In the genomic region with DNA sequence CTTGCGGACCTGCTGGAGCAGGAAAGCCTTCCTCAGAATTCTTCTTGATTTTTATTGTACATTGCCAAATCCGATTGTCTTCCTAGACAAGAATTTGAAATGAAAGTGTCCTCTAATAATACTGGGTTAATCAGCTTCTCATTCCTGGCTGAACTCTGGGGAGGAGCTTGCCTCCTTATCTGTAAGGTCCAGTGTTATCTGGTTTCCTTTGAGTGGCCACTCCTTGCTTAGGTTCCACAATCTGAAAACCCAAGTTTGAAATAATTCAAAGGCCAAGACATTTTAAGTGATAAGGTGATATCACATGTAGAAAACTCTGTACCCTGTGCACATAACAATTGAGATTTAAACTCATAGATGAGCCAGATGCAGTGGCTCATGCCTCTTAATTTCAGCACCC, we compare ENCODE assay signal across 19 mouse cellular contexts.
"Had no signal": no experiment of that assay in that cellular context is flagged by ENCODE, and none has a peak within 500 bp of the region (broad histone marks: within the 10 kb centered on the region; RNA-seq: fewer than 3 reads in every experiment).

No protein-coding gene starts in this region.

- ATAC-seq: midbrain, embryonic 16.5 days had no signal

- H3K9me3 ChIP-seq: midbrain, embryonic 10.5 days; midbrain, embryonic 12.5 days; neural tube, embryonic 13.5 days; neural tube, embryonic 15.5 days had no signal

- H3K4me2 ChIP-seq: lung, embryonic 14.5 days; midbrain, embryonic 12.5 days; neural tube, embryonic 13.5 days; neural tube, embryonic 15.5 days had no signal

- DNase-seq: lung, adult 18-20 months; lung, embryonic 14.5 days; lung, postnatal 14 days; lung, postnatal 4 days; midbrain, embryonic 14.5 days; retina, postnatal 1 day; right cerebral cortex, adult 18-20 months; right cerebral cortex, postnatal 25 days; right cerebral cortex, postnatal 4 days; spleen, adult 18-20 months; thymus, adult 18-20 months; thymus, postnatal 14 days; thymus, postnatal 36 days had no signal

- H3K27ac ChIP-seq: midbrain, embryonic 10.5 days; midbrain, embryonic 12.5 days; neural tube, embryonic 13.5 days; neural tube, embryonic 15.5 days had no signal

- H3K36me3 ChIP-seq: midbrain, embryonic 10.5 days; midbrain, embryonic 12.5 days; neural tube, embryonic 13.5 days; neural tube, embryonic 15.5 days had no signal

- H3K9ac ChIP-seq: lung, embryonic 14.5 days; midbrain, embryonic 12.5 days; neural tube, embryonic 13.5 days; neural tube, embryonic 15.5 days had no signal

- H3K27me3 ChIP-seq: midbrain, embryonic 12.5 days; neural tube, embryonic 13.5 days; neural tube, embryonic 15.5 days had no signal

- H3K4me3 ChIP-seq: midbrain, embryonic 10.5 days; midbrain, embryonic 12.5 days; myocyte; neural tube, embryonic 13.5 days; neural tube, embryonic 15.5 days had no signal

- H3K4me1 ChIP-seq: midbrain, embryonic 10.5 days; midbrain, embryonic 12.5 days had no signal
